Mouse (Mus musculus): Measurements from ENCODE around the gene Defa2. TPM values are rescaled to one million over a fixed set of nuclear protein-coding genes. Genes with fewer than 3 reads are reported as not detected.
"Not testable (repeated sequence)": the region's sequence is repeated elsewhere in the genome, so short reads cannot be mapped to it uniquely, and the experiment has no call there.

The Defa2 gene
- total RNA-seq (2022), result not detected

DNA sequence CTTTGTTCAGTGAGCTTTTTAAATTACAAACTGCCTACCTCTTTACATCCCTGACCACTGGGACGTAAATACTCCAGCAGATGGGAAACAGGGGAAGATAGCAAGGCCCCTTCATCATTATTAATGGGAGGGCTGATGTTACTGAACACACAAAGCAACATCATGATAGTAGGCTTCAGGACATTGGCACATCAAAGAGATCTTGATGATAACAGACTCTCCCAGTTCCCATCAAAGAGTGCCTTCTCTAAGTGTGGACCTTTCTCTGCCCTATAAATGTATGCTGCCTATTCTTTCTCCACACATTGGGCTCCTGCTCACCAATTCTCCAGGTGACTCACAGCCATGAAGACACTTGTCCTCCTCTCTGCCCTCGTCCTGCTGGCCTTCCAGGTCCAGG lies at the start of gene Defa2:
Gene Defa2 (plus strand): TSS at position 301 of the 400 bp plus-strand sequence.
- DNase-seq, result not testable (repeated sequence)

DNA sequence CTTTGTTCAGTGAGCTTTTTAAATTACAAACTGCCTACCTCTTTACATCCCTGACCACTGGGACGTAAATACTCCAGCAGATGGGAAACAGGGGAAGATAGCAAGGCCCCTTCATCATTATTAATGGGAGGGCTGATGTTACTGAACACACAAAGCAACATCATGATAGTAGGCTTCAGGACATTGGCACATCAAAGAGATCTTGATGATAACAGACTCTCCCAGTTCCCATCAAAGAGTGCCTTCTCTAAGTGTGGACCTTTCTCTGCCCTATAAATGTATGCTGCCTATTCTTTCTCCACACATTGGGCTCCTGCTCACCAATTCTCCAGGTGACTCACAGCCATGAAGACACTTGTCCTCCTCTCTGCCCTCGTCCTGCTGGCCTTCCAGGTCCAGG lies 13.2 kb downstream of the Defa2 start, which contains the start of gene Defa33:
Gene Defa33 (plus strand): TSS at position 301 of the 400 bp plus-strand sequence.
- not testable (repeated sequence) for DNase-seq

DNA sequence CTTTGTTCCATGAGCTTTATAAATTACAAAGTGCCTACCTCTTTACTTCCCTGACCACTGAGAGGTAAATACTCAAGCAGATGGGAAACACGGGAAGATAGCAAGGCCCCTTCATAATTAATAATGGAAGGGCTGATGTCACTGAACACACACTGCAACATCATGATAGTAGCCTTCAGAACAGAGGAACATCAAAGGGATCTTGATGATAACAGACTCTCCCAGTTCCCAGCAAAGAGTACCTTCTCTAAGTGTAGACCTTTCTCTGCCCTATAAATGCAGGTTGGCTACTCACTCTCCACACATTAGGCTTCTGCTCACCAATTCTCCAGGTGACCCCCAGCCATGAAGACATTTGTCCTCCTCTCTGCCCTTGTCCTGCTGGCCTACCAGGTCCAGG lies 48.8 kb downstream of the Defa2 start, which contains the start of gene Defa36:
Gene Defa36 (plus strand): TSS at position 301 of the 400 bp plus-strand sequence.
- DNase-seq, result not testable (repeated sequence)

Other genes starting within 250 kb of the Defa2 start
- gene Defa30, start 243.9 kb upstream of the Defa2 start, total RNA-seq (2022), result not detected
- gene Defa22, start 216.2 kb upstream of the Defa2 start, total RNA-seq (2022), result not detected
- not detected for gene Defa31, start 186.9 kb upstream of the Defa2 start, total RNA-seq (2022)
- gene Gm15293, start 177.0 kb upstream of the Defa2 start, total RNA-seq (2022), result not detected
- not detected for gene Gm15292, start 128.8 kb upstream of the Defa2 start, total RNA-seq (2022)
- not detected for gene Defa27, start 63.0 kb upstream of the Defa2 start, total RNA-seq (2022)
- gene Defa29, start 51.5 kb upstream of the Defa2 start, total RNA-seq (2022), result not detected
- not detected for gene Defa33, start 13.3 kb downstream of the Defa2 start, total RNA-seq (2022)
- not detected for gene Defa36, start 48.9 kb downstream of the Defa2 start, total RNA-seq (2022)
- not detected for gene Gm7849, start 78.0 kb downstream of the Defa2 start, total RNA-seq (2022)
- not detected for gene Defa20, start 130.7 kb downstream of the Defa2 start, total RNA-seq (2022)
- not detected for gene Defa32, start 150.5 kb downstream of the Defa2 start, total RNA-seq (2022)
- gene Defa37, start 186.9 kb downstream of the Defa2 start, total RNA-seq (2022), result not detected
- gene Defa28, start 204.5 kb downstream of the Defa2 start, total RNA-seq (2022), result not detected
- gene Gm7861, start 216.0 kb downstream of the Defa2 start, total RNA-seq (2022), result not detected
- not detected for gene Defa26, start 239.7 kb downstream of the Defa2 start, total RNA-seq (2022)

All from adrenal gland, adult 8-10 months (tissue).